Mouse (Mus musculus) embryonic facial prominence, embryonic 12.5 days (tissue): ENCODE data around the gene Ehd4. TPM values are rescaled to one million over a fixed set of nuclear protein-coding genes. Genes with fewer than 3 reads are reported as not detected.
A peak's percentile ranks its signal among the peaks of the same experiment; 100 is the strongest.

ENCODE experiments used
- ATAC-seq: fragments of 200-750 bp; cut with Nextera tagmentation; 2 replicates; pipeline ENCODE4 v1.8.0; 2017; ENCODE audit not compliant: insufficient number of reproducible peaks, insufficient read depth, low FRiP score, low TSS enrichment
- H3K27ac ChIP-seq: fragments of 300-500 bp; sonication (generic); 2 replicates; pipeline ENCODE4 v1.5.1; 2016; ENCODE audit warnings: mild to moderate bottlenecking
- H3K27me3 ChIP-seq: fragments of 300-500 bp; sonication (generic); 2 replicates; pipeline ENCODE4 v1.6.1; 2016; ENCODE audit warnings: mild to moderate bottlenecking, moderate library complexity
- H3K36me3 ChIP-seq: fragments of 300-500 bp; sonication (generic); 2 replicates; pipeline ENCODE4 v1.6.1; 2016; ENCODE audit warnings: mild to moderate bottlenecking
- H3K4me1 ChIP-seq: fragments of 300-500 bp; sonication (generic); 2 replicates; pipeline ENCODE4 v1.6.1; 2016
- H3K4me2 ChIP-seq: fragments of 300-500 bp; sonication (generic); replicated peaks from 2 replicates; pipeline ENCODE4 v1.6.1; 2016; ENCODE audit warnings: mild to moderate bottlenecking, moderate library complexity
- H3K4me3 ChIP-seq: fragments of 300-500 bp; sonication (generic); 2 replicates; pipeline ENCODE4 v1.5.1; 2016; ENCODE audit warnings: mild to moderate bottlenecking
- H3K9ac ChIP-seq: fragments of 300-500 bp; sonication (generic); 2 replicates; pipeline ENCODE4 v1.6.1; 2016; ENCODE audit warnings: mild to moderate bottlenecking, moderate library complexity
- H3K9me3 ChIP-seq: fragments of 300-500 bp; sonication (generic); 2 replicates; pipeline ENCODE4 v1.6.1; 2016; ENCODE audit warnings: mild to moderate bottlenecking, moderate library complexity
- WGBS: fragments of 180-500 bp; shearing (Covaris S2); methylation state at CpG from one replicate; pipeline ENCODE4 v1.1.7; 2016; 5-methylcytosine and 5-hydroxymethylcytosine counted together
- polyA plus RNA-seq: library from polyadenylated mRNA; unstranded; fragments of >200 nt; fragmentation: Nextera tagmentation; extraction: Ambion mirVana; gene quantifications from 2 replicates; pipeline ENCODE4 v1.2.1, GENCODE M21; 2016

The Ehd4 gene
- 22.8 and 25.7 TPM in 2 replicates for polyA plus RNA-seq

DNA sequence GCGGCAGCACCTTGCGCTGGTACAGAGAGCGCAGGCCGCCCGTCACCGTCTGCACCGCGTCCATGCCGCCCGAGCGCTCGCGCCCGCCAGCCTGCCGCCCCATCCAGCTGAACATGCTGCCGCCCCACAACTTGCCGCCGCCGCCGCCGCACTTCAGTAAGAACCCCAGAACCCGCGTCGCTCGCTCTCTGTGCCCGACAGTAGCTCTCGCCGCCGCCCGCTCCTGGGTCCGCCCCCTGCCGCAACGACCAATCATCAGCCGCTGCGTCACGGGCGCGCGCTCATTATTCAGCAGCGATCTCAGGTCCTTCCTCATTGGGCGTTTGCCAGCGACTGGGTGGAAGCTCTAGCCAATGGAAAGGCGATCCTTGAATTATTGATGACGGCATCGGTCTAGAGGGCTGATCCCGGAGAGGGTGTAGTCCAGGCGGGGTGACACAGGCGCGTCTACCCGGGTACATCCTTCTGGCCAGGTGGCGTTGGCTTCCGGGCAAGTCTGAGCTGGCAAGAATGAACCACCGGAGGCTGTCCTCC lies at the start of gene Ehd4:
Gene Ehd4, minus strand, starts transcription at position 246 of the 534 bp plus-strand sequence.
- under 1% methylated on average over 53 of the region's 53 CpGs for WGBS
- ATAC-seq: peak; percentile 98
- 0 out of 2 replicates have a peak within 1 kb of the TSS, but pooled peaks have one; percentile 54 for H3K27ac ChIP-seq

GRCm38 (mm10) chr2:120203742-120204141 lies 49.3 kb upstream of the Ehd4 start:
- ATAC-seq: no peak
- no peak overlapping the region for H3K27ac ChIP-seq
- no peaks in the 10 kb centered on the region for H3K4me1 ChIP-seq
- no peaks in the 10 kb centered on the region for H3K9me3 ChIP-seq
- 66% methylated on average over 3 of the region's 3 CpGs for WGBS
- H3K27me3 ChIP-seq: no peaks in the 10 kb centered on the region
- H3K4me2 ChIP-seq: no peak overlapping the region
- no peak overlapping the region for H3K4me3 ChIP-seq
- no peak overlapping the region for H3K9ac ChIP-seq
- H3K36me3 ChIP-seq: no peaks in the 10 kb centered on the region

More for the DNA sequence above, at the start of gene Ehd4:
- H3K4me2 ChIP-seq: peak within 1 kb of the TSS; percentile 98
- peak within 1 kb of the TSS; percentile 66 for H3K4me3 ChIP-seq
- H3K27me3 ChIP-seq: 0 out of 2 replicates have a peak, but pooled peaks cover 3% of the 10 kb centered on the region
- no peaks in the 10 kb centered on the region for H3K4me1 ChIP-seq
- no peaks in the 10 kb centered on the region for H3K9me3 ChIP-seq
- H3K9ac ChIP-seq: peak within 1 kb of the TSS; percentile 68
- no peaks in the 10 kb centered on the region for H3K36me3 ChIP-seq

GRCm38 (mm10) chr2:120200077-120200476 lies 45.7 kb upstream of the Ehd4 start:
- 67% methylated on average over 6 of the region's 7 CpGs for WGBS
- no peak for ATAC-seq
- no peaks in the 10 kb centered on the region for H3K36me3 ChIP-seq
- H3K4me2 ChIP-seq: no peak overlapping the region
- H3K9ac ChIP-seq: no peak overlapping the region
- H3K9me3 ChIP-seq: no peaks in the 10 kb centered on the region
- H3K4me1 ChIP-seq: no peaks in the 10 kb centered on the region
- H3K27ac ChIP-seq: no peak overlapping the region
- H3K27me3 ChIP-seq: no peaks in the 10 kb centered on the region
- H3K4me3 ChIP-seq: no peak overlapping the region

DNA sequence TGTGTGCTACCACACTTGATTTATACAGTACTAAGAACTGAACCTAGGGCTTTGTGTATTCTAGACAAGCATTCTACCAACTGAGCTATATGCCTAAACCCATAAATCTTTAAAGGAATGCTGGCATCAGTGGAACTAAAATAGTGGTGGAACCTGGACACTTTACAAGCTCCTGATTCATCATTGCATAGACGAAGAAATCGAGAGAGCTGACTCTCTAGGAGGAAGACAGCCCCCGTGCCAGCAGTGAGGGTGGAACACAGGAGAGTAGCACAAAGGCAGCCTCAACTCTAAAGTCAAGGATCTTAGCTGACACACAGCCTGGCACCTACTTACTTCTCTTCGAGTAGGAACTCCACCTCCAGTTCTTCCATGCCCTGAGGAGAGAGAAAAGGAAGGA lies 33.8 kb upstream of the Ehd4 start:
- Histone ChIP-seq H3K36me3 (no peaks in the 10 kb centered on the region), H3K4me1 (no peaks in the 10 kb centered on the region), H3K27ac (no peak overlapping the region), H3K4me3 (no peak overlapping the region), H3K9ac (no peak overlapping the region), H3K9me3 (no peaks in the 10 kb centered on the region), H3K27me3 (no peaks in the 10 kb centered on the region), H3K4me2 (no peak overlapping the region)
- 95% methylated on average over 4 of the region's 4 CpGs for WGBS
- no peak for ATAC-seq

DNA sequence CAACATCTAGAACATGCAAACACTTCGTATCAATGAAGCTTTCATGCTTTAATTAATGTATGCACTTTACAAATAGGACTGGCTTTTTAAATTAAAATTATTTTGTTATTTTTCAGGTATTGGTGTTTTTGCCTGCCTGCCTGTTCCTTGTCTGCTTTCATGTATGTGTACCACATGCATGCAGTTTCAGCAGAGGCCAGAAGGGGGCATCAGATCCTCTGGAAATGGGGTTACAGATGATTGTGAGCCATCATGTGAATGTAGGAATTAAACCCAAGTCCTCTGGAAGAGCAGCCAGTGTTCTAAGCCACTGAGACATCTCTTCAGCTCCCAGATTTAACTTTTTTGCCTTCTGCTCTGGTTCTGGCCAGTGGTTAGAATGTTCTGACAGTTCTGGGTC lies 33.2 kb upstream of the Ehd4 start:
- no peaks in the 10 kb centered on the region for H3K36me3 ChIP-seq
- H3K4me3 ChIP-seq: no peak overlapping the region
- H3K4me2 ChIP-seq: no peak overlapping the region
- no peaks in the 10 kb centered on the region for H3K27me3 ChIP-seq
- 95% methylated on average over 1 of the region's 1 CpGs for WGBS
- H3K9me3 ChIP-seq: no peaks in the 10 kb centered on the region
- H3K4me1 ChIP-seq: no peaks in the 10 kb centered on the region
- H3K9ac ChIP-seq: no peak overlapping the region
- no peak overlapping the region for H3K27ac ChIP-seq
- no peak for ATAC-seq

- Histone ChIP-seq H3K4me3 (no peak overlapping the region), H3K4me1 (no peaks in the 10 kb centered on the region), H3K27me3 (no peaks in the 10 kb centered on the region), H3K4me2 (no peak overlapping the region), H3K9ac (no peak overlapping the region), H3K9me3 (no peaks in the 10 kb centered on the region), H3K36me3 (no peaks in the 10 kb centered on the region), H3K27ac (no peak overlapping the region)
- 80% methylated on average over 6 of the region's 6 CpGs for WGBS
- ATAC-seq: no peak
Measured at GRCm38 (mm10) chr2:120185527-120186276, 31.3 kb upstream of the Ehd4 start.

- ATAC-seq: no peak
- H3K27me3 ChIP-seq: no peaks in the 10 kb centered on the region
- H3K4me3 ChIP-seq: no peak overlapping the region
Measured at GRCm38 (mm10) chr2:120178936-120179335, 24.5 kb upstream of the Ehd4 start.

DNA sequence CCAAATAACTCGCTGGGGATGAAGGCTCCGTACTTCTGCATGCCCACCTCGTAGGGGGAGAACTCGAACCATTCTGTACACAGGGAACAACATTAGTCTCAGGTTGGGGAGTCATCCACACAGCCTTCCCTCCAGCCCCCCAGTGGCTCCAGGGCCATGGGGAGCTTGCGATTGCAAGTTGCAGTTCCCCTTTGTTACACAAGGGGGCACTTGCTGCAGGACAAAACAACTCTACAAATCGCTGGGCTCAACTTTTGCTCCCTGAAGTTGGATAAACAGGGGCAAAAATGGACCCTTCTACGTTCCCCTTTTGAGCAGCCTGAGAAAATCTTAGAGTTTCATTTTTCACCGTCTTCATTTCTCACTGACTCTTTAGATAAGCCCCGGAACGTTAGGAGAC lies 19.3 kb upstream of the Ehd4 start:
- no peak for ATAC-seq
- H3K36me3 ChIP-seq: no peaks in the 10 kb centered on the region
- no peak overlapping the region for H3K9ac ChIP-seq
- no peak overlapping the region for H3K27ac ChIP-seq
- H3K4me1 ChIP-seq: no peaks in the 10 kb centered on the region
- 24% methylated on average over 10 of the region's 10 CpGs for WGBS
- H3K4me2 ChIP-seq: no peak overlapping the region
- H3K27me3 ChIP-seq: no peaks in the 10 kb centered on the region
- H3K9me3 ChIP-seq: no peaks in the 10 kb centered on the region
- no peak overlapping the region for H3K4me3 ChIP-seq

More at GRCm38 (mm10) chr2:120178936-120179335, 24.5 kb upstream of the Ehd4 start:
- Histone ChIP-seq H3K9me3 (no peaks in the 10 kb centered on the region), H3K9ac (no peak overlapping the region), H3K27ac (no peak overlapping the region), H3K36me3 (no peaks in the 10 kb centered on the region), H3K4me1 (no peaks in the 10 kb centered on the region), H3K4me2 (no peak overlapping the region)

DNA sequence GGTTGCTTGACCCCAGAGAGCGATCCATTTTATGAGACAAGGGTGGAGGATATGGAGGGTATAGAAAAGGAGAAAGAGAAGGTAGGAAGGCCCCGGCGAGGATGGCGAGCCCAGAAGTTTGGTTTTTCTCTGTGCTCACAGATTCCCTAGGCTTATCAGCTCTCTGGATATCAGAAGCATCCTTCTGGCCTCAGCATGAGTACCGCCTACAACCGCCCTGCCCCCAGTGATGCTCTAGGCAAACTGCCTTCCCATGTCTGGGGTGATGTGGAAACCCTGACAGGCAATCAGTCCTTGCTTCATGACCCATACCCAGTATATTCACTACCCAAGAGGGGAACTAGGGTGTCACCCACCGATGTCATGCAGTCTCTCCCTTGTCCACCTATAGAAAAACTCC lies 17.0 kb upstream of the Ehd4 start:
- ATAC-seq: no peak
- Histone ChIP-seq H3K36me3 (no peaks in the 10 kb centered on the region), H3K4me3 (no peak overlapping the region), H3K4me2 (no peak overlapping the region), H3K27me3 (no peaks in the 10 kb centered on the region), H3K9me3 (no peaks in the 10 kb centered on the region), H3K27ac (no peak overlapping the region), H3K4me1 (no peaks in the 10 kb centered on the region), H3K9ac (no peak overlapping the region)
- 90% methylated on average over 7 of the region's 7 CpGs for whole genome bisulfite sequencing

DNA sequence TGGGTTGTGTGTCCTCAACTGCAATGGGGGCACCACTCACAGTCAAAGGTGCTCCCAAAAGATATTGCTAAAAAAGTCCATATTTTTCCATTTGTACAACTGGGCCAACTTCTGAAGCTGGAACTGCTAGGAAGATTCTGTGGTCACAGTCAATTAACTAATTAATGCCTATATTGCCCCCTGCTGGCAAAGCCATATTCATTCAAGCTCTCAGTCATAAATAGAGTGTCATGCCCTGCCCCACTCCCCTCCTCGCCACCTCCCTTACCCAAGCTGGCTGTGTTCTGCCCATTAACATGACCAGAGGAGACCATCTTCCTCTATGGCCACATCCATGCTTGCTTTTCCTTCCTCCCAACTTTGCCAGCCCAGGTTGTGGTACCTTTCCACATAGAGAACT lies 16.3 kb upstream of the Ehd4 start:
- no peak for ATAC-seq
- Histone ChIP-seq H3K4me3 (no peak overlapping the region), H3K4me2 (no peak overlapping the region), H3K27ac (no peak overlapping the region), H3K4me1 (no peaks in the 10 kb centered on the region), H3K9ac (no peak overlapping the region), H3K9me3 (no peaks in the 10 kb centered on the region), H3K27me3 (no peaks in the 10 kb centered on the region), H3K36me3 (no peaks in the 10 kb centered on the region)
- WGBS: 57% methylated on average over 1 of the region's 1 CpGs

DNA sequence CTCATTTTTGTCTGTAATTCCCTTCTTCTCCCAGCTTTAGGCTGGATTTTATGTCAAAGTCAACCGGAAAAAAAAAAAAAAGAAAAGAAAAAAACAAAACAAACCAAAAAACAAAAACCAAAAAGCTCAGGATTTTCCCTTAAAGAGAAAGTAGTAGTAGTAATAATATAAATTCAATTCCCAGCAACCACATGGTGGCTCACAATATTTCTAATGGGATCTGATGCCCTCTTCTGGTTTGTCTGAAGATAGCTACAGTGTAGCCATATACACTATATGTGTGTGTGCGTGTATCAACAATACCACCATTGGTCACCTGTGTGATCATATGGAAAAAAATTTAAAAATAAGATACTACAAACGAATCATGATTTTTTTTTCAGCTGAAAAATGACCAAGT lies 15.0 kb upstream of the Ehd4 start:
- H3K9ac ChIP-seq: no peak overlapping the region
- H3K4me1 ChIP-seq: no peaks in the 10 kb centered on the region
- no peak for ATAC-seq
- H3K36me3 ChIP-seq: no peaks in the 10 kb centered on the region
- H3K4me2 ChIP-seq: no peak overlapping the region
- no peak overlapping the region for H3K27ac ChIP-seq
- H3K9me3 ChIP-seq: no peaks in the 10 kb centered on the region
- no peak overlapping the region for H3K4me3 ChIP-seq
- WGBS: 84% methylated on average over 3 of the region's 3 CpGs
- H3K27me3 ChIP-seq: no peaks in the 10 kb centered on the region

DNA sequence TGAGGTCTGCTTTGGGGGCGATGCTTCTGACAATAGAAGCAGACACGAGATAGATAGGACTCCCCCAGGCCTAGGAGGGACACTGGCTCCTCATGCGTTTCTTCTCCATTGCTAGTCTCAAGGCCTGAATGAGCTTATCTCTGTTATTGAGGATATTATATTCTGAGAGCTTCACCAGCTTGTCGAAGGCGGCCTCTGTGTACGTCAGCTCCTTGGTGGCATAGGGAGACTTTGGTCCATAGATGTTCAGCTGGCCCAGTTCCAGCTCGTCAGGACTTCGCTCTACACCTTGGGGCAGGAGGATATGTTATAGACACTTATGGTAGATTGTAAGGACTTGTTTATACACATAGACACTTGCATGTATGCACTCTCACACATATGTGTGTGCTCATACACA lies 13.4 kb upstream of the Ehd4 start:
- H3K27ac ChIP-seq: no peak overlapping the region
- no peak overlapping the region for H3K9ac ChIP-seq
- H3K36me3 ChIP-seq: no peaks in the 10 kb centered on the region
- 84% methylated on average over 8 of the region's 8 CpGs for WGBS
- ATAC-seq: no peak
- no peak overlapping the region for H3K4me3 ChIP-seq
- H3K4me1 ChIP-seq: no peaks in the 10 kb centered on the region
- no peaks in the 10 kb centered on the region for H3K27me3 ChIP-seq
- H3K9me3 ChIP-seq: no peaks in the 10 kb centered on the region
- no peak overlapping the region for H3K4me2 ChIP-seq
